Mouse (Mus musculus) myocyte (in vitro differentiated cells): Measurements from ENCODE around the gene Met.

ENCODE experiments used
- CEBPB ChIP-seq: IDR thresholded peaks from 2 replicates; pipeline ENCODE4 v1.6.1; 2011; ENCODE audit warnings: mild to moderate bottlenecking, moderate library complexity; ENCODE audit not compliant: poor library complexity, insufficient read depth, severe bottlenecking
- E2F4 ChIP-seq: IDR thresholded peaks from one replicate; pipeline ENCODE4 v1.6.1; 2011; ENCODE audit warnings: mild to moderate bottlenecking, control low read depth, moderate library complexity; ENCODE audit not compliant: insufficient read depth
- MAX ChIP-seq: IDR thresholded peaks from one replicate; pipeline ENCODE4 v1.6.1; 2011; ENCODE audit warnings: low read depth, mild to moderate bottlenecking, control low read depth
- MYOD1 ChIP-seq, 3 experiments: IDR thresholded peaks; one replicate each; pipeline ENCODE4 v1.6.1; 2011; ENCODE audit warnings: control low read depth in 2 of 3, low read depth in 2 of 3, mild to moderate bottlenecking in 2 of 3, moderate library complexity in 1 of 3; ENCODE audit not compliant: insufficient read length in 2 of 3, control insufficient read depth in 1 of 3
- MYOG ChIP-seq, 3 experiments: IDR thresholded peaks; one replicate each; pipeline ENCODE4 v1.6.1; 2011; ENCODE audit warnings: control low read depth in 2 of 3, low read depth in 2 of 3, mild to moderate bottlenecking in 2 of 3; ENCODE audit not compliant: insufficient read length in 2 of 3, control insufficient read depth in 1 of 3, insufficient read depth in 1 of 3
- POLR2A ChIP-seq: IDR thresholded peaks from one replicate; pipeline ENCODE4 v1.6.1; 2011; ENCODE audit warnings: low read depth, mild to moderate bottlenecking, control low read depth, moderate library complexity; ENCODE audit not compliant: insufficient read length
- POLR2AphosphoS2 ChIP-seq: IDR thresholded peaks from one replicate; pipeline ENCODE4 v1.6.1; 2011; ENCODE audit warnings: low read depth, control low read depth; ENCODE audit not compliant: insufficient read length
- REST ChIP-seq: IDR thresholded peaks from one replicate; pipeline ENCODE4 v1.6.1; 2011; ENCODE audit warnings: mild to moderate bottlenecking, control low read depth, moderate library complexity; ENCODE audit not compliant: insufficient read depth, insufficient read length
- SRF ChIP-seq: IDR thresholded peaks from one replicate; pipeline ENCODE4 v1.6.1; 2011; ENCODE audit warnings: low read depth; ENCODE audit not compliant: control insufficient read depth, insufficient read length
- TCF12 ChIP-seq: IDR thresholded peaks from one replicate; pipeline ENCODE4 v1.6.1; 2011; ENCODE audit warnings: mild to moderate bottlenecking, control low read depth; ENCODE audit not compliant: poor library complexity, insufficient read depth, severe bottlenecking
- TCF3 ChIP-seq: IDR thresholded peaks from one replicate; pipeline ENCODE4 v1.6.1; 2011; ENCODE audit warnings: low read depth, control low read depth; ENCODE audit not compliant: insufficient read length
- USF1 ChIP-seq: IDR thresholded peaks from one replicate; pipeline ENCODE4 v1.6.1; 2011; ENCODE audit warnings: low read depth, mild to moderate bottlenecking, control low read depth, moderate library complexity

- no peak for TF ChIP-seq POLR2A
- no peak for TF ChIP-seq CEBPB
- no peak for TF ChIP-seq USF1
- TF ChIP-seq MAX: no peak
- TF ChIP-seq MYOG (IDR thresholded peaks at IDR 0.05; ENCODE audit: control insufficient read depth in 1 of 3, insufficient read depth in 1 of 3, insufficient read length in 2 of 3, low read depth in 2 of 3): no peak
- TF ChIP-seq MYOD1 (IDR thresholded peaks at IDR 0.05; ENCODE audit: control insufficient read depth in 1 of 3, insufficient read length in 2 of 3, low read depth in 2 of 3): no peak
- no peak for TF ChIP-seq E2F4
- TF ChIP-seq TCF12: no peak
- TF ChIP-seq POLR2AphosphoS2: no peak
- TF ChIP-seq TCF3: no peak
- TF ChIP-seq SRF: no peak
- no peak for TF ChIP-seq REST
Measured at GRCm38 (mm10) chr6:17568702-17569352, 105.2 kb downstream of the Met start.
